Mouse (Mus musculus): ENCODE data around the gene Irf7. TPM values are rescaled to one million over a fixed set of nuclear protein-coding genes. Genes with fewer than 3 reads are reported as not detected.

Irf7 gene
- polyA plus RNA-seq, 1 experiment from 2014 or later: 12.8 TPM

DNA sequence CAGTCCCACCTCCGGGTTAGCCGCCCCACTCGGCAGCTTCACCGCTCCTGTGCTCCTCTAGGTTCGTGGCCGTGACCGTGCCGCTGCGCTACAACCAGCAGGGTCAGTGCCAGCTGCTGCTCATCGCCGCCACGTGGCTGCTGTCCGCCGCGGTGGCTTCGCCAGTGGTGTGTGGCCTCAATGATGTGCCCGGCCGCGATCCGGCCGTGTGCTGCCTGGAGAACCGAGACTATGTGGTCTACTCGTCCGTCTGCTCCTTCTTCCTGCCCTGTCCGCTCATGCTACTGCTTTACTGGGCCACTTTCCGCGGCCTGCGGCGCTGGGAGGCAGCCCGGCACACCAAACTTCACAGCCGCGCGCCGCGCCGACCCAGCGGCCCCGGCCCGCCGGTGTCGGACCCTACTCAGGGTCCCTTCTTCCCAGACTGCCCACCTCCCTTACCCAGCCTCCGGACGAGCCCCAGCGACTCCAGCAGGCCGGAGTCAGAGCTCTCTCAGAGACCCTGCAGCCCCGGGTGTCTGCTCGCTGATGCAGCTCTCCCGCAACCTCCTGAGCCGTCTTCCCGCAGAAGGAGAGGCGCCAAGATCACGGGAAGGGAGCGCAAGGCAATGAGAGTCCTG, 27.7 kb upstream of the Irf7 start:
- H3K36me3 ChIP-seq (replicated peaks): peaks cover 3% of the 10 kb centered on the region; the same call in 1 of the 2 replicates
- H3K4me2 ChIP-seq: peak overlapping the region; percentile 50
- H3K9ac ChIP-seq: no peak overlapping the region
- no peak for ATAC-seq (ENCODE audit: insufficient read depth)
- peaks cover 29% of the 10 kb centered on the region for H3K4me1 ChIP-seq (replicated peaks)
- WGBS (ENCODE audit: insufficient replicate concordance): under 1% methylated on average over 53 of the region's 53 CpGs
- peaks cover 74% of the 10 kb centered on the region for H3K27me3 ChIP-seq
- H3K9me3 ChIP-seq (replicated peaks): no peaks in the 10 kb centered on the region
- H3K4me3 ChIP-seq (replicated peaks): peak overlapping the region; percentile 29
- no peak overlapping the region for H3K27ac ChIP-seq (replicated peaks)

DNA sequence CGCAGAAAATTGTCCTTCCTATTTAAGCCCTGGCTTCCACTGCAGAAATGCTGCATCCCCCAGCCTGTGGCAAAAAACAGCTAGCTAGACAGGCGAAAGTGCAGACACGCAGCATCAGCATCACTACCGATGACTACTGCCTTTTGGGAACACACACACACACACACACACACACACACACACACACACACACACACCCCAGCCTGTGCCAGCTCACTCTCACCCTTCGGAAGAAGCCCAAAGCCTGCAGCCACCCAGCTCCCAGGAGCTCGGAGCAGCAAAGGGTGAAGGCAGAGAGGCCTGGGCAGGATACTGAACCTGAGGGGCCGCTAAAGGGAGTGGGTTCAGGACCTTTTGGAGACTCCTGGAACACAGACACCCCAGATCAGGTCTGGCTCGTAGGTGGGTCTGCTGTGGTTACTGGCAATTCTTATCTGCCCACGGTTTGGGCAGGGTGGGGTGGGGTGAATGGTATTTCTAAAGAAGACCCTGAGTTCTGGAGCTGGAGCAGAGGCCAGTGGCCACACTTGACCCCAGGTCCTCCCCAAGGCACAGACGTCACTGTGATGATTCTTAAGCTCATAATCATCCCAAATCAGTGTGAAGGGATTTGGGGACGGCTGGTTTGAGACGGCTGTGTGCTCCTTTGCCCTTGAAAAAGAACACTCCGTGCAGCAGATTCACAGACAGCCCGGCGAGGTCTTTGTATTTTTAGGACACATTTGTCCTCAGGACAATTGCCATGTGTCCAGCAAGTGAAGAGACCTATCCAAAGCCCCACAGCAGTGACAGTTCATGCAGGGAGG, 26.5 kb upstream of the Irf7 start:
- Histone ChIP-seq H3K4me2 (no peak overlapping the region), H3K36me3 (replicated peaks) (0 out of 2 replicates have a peak, but pooled peaks cover 3% of the 10 kb centered on the region), H3K9me3 (replicated peaks) (no peaks in the 10 kb centered on the region), H3K27me3 (peaks cover 86% of the 10 kb centered on the region), H3K4me1 (replicated peaks) (peaks cover 22% of the 10 kb centered on the region), H3K9ac (no peak overlapping the region), H3K27ac (replicated peaks) (no peak overlapping the region), H3K4me3 (replicated peaks) (no peak overlapping the region)
- WGBS (ENCODE audit: insufficient replicate concordance): 29% methylated on average over 15 of the region's 15 CpGs
- no peak for ATAC-seq (ENCODE audit: insufficient read depth)

DNA sequence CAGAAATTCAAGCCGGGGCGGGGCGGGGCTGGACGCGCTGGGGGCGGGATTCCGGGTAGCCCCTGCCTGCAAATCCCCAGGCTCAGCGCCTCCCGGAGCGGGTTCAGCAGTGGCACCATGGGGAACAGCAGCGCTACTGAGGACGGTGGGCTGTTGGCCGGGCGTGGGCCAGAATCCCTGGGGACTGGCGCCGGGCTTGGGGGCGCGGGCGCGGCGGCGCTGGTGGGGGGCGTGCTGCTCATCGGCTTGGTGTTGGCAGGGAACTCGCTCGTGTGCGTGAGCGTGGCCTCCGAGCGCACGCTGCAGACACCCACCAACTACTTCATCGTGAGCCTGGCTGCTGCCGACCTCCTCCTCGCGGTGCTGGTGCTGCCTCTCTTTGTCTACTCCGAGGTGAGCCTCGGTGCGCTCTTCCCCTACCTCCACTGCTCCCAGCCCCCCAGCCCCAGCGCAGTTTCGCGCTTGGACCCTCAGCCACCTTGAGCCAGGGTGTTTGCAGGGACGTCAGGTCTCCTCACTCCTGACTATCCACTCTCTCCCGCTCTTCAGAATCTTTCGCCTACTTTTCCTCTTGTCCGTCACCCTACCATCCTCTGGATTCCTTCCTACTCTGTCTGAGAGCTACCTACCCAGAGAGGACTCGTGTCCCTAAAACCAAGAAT, 25.8 kb upstream of the Irf7 start, which contains the start of gene Drd4:
Gene Drd4, plus strand, starts transcription at position 86 of the 662 bp plus-strand sequence.
- no peak within 1 kb of the TSS for H3K9ac ChIP-seq
- peak within 1 kb of the TSS; percentile 55 for H3K4me2 ChIP-seq
- 0 out of 2 replicates have a peak, but pooled peaks cover under 1% of the 10 kb centered on the region for H3K36me3 ChIP-seq (replicated peaks)
- ATAC-seq (ENCODE audit: insufficient read depth): no peak
- H3K27me3 ChIP-seq: peaks cover 89% of the 10 kb centered on the region
- peak within 1 kb of the TSS; percentile 32 for H3K4me3 ChIP-seq (replicated peaks)
- WGBS (ENCODE audit: insufficient replicate concordance): 3% methylated on average over 46 of the region's 46 CpGs
- H3K4me1 ChIP-seq (replicated peaks): peaks cover 16% of the 10 kb centered on the region
- H3K9me3 ChIP-seq (replicated peaks): no peaks in the 10 kb centered on the region
- H3K27ac ChIP-seq (replicated peaks): no peak within 1 kb of the TSS

DNA sequence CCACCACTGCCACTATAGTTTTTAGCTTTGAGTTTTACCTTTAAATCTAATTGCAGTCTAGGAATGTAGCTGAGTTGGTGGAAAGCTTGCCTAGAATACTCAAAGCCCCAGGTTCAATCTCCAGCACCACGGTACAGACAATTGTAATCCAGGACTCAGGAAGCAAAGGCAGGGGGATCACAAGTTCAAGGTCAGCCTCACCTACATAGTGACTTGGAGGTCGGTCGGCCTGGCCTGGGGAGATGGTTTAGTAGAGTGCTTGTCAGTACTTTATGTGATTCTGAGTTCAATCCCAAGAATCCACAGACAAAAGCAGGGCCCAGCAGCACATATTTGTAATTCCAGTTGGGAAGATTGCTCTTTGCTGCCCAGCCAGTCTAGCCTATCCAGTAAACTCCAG, 21.8 kb upstream of the Irf7 start:
- H3K4me2 ChIP-seq: no peak overlapping the region
- ATAC-seq (ENCODE audit: insufficient read depth): no peak
- H3K27me3 ChIP-seq: peaks cover 69% of the 10 kb centered on the region
- H3K9ac ChIP-seq: no peak overlapping the region
- H3K4me1 ChIP-seq (replicated peaks): peaks cover 5% of the 10 kb centered on the region
- H3K4me3 ChIP-seq (replicated peaks): no peak overlapping the region
- no peak overlapping the region for H3K27ac ChIP-seq (replicated peaks)
- H3K9me3 ChIP-seq (replicated peaks): no peaks in the 10 kb centered on the region
- no peaks in the 10 kb centered on the region for H3K36me3 ChIP-seq (replicated peaks)
- 56% methylated on average over 3 of the region's 3 CpGs for WGBS (ENCODE audit: insufficient replicate concordance)

DNA sequence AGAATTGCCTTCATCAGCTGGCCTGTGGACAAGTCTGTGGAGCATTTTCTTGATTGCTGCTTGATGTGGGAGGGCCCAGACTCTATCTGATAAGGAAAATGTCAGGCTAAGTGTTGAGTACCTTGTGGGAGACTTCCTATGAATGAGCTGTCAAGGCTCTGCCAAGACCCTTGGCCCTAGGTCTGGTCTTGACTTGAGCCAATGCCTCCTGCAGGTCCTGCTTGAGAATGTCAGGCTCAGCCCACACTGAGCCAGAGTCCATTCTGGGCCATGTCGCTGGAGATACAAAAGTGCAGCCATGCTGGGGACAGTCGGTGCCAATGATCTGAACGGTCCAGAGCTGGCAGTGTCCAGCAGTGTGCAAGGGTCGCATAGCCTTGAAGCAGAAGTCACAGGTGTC, 16.5 kb upstream of the Irf7 start:
- Histone ChIP-seq H3K9ac (no peak overlapping the region), H3K27me3 (peaks cover 53% of the 10 kb centered on the region), H3K27ac (replicated peaks) (no peak overlapping the region), H3K4me1 (replicated peaks) (peaks cover 6% of the 10 kb centered on the region), H3K4me2 (no peak overlapping the region), H3K4me3 (replicated peaks) (no peak overlapping the region), H3K9me3 (replicated peaks) (no peaks in the 10 kb centered on the region), H3K36me3 (replicated peaks) (no peaks in the 10 kb centered on the region)
- WGBS (ENCODE audit: insufficient replicate concordance): 57% methylated on average over 4 of the region's 4 CpGs
- no peak for ATAC-seq (ENCODE audit: insufficient read depth)

DNA sequence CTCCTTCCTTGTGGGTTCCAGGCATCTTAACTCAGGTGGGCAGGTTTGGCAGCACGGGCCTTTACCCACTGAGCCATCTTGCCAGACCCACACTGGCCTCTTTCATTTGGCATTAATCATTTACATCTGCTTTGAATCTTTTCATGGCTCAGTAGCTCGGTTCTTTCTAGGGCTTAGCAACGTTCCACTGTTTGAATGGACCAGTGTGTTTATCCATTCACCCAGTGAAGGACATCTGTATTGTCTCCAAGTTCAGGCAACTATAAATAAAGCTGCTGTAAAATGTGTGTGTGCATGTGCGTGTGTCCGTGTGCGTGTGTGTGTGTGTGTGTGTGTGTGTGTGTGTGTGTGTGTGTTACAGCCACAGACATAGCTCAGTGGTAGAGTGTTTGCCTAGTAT, 15.2 kb upstream of the Irf7 start:
- Histone ChIP-seq H3K4me1 (replicated peaks) (peaks cover 6% of the 10 kb centered on the region), H3K27me3 (peaks cover 61% of the 10 kb centered on the region), H3K4me2 (no peak overlapping the region), H3K27ac (replicated peaks) (no peak overlapping the region), H3K9me3 (replicated peaks) (no peaks in the 10 kb centered on the region), H3K4me3 (replicated peaks) (no peak overlapping the region), H3K9ac (no peak overlapping the region), H3K36me3 (replicated peaks) (no peaks in the 10 kb centered on the region)
- 72% methylated on average over 6 of the region's 6 CpGs for WGBS (ENCODE audit: insufficient replicate concordance)
- no peak for ATAC-seq (ENCODE audit: insufficient read depth)

DNA sequence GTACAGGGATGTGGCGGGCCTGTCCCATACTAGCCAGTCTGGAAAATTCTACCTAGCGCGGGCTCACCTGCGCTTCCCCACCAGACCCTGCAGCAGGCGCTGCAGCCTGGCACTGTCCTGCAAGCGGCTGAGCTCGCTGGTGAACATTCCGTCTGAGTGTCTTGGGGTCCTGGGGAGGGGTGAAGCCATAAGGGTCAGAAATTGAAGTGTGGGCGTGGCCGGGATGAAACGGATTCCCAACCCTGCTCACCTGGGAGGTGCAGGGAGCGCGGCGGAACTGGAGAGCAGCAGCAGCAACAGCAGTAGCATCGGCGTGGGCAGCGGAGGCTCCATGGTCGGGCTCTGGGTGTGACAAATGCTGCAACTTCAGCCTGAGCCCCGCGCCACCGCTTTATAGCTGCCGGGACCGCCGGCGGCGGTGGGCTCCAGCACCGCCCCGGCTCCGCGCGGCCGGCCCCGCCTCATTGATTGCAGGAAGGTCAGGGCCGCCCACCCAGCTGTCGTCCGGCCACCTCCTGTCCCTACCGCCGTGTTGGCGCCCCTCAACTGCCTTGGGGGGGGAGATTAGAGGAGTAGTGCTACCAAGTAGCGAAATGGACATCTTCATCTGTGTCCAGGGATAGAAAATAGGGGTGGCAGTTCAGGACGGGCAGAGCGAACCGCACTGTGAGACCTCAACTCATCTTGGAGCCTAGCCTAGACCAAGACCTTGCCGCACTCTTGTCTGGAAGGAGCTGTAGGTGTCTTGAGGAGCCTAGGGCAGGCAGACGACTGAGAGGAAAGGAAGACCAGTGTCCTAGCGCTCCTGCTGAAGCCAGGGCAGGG, 12.7 kb upstream of the Irf7 start, which contains the start of gene Sct:
Gene Sct, minus strand, starts transcription at position 368 of the 825 bp plus-strand sequence.
- H3K4me2 ChIP-seq: peak within 1 kb of the TSS; percentile 64
- peaks cover 68% of the 10 kb centered on the region for H3K27me3 ChIP-seq
- H3K9ac ChIP-seq: no peak within 1 kb of the TSS
- peak within 1 kb of the TSS; percentile 38 for H3K4me3 ChIP-seq (replicated peaks)
- no peak within 1 kb of the TSS for H3K27ac ChIP-seq (replicated peaks)
- H3K4me1 ChIP-seq (replicated peaks): peaks cover 6% of the 10 kb centered on the region
- H3K9me3 ChIP-seq (replicated peaks): no peaks in the 10 kb centered on the region
- H3K36me3 ChIP-seq (replicated peaks): no peaks in the 10 kb centered on the region
- ATAC-seq (ENCODE audit: insufficient read depth): peak; percentile 20; the same call in 1 of the 2 replicates
- 6% methylated on average over 46 of the region's 46 CpGs for whole genome bisulfite sequencing (ENCODE audit: insufficient replicate concordance)

DNA sequence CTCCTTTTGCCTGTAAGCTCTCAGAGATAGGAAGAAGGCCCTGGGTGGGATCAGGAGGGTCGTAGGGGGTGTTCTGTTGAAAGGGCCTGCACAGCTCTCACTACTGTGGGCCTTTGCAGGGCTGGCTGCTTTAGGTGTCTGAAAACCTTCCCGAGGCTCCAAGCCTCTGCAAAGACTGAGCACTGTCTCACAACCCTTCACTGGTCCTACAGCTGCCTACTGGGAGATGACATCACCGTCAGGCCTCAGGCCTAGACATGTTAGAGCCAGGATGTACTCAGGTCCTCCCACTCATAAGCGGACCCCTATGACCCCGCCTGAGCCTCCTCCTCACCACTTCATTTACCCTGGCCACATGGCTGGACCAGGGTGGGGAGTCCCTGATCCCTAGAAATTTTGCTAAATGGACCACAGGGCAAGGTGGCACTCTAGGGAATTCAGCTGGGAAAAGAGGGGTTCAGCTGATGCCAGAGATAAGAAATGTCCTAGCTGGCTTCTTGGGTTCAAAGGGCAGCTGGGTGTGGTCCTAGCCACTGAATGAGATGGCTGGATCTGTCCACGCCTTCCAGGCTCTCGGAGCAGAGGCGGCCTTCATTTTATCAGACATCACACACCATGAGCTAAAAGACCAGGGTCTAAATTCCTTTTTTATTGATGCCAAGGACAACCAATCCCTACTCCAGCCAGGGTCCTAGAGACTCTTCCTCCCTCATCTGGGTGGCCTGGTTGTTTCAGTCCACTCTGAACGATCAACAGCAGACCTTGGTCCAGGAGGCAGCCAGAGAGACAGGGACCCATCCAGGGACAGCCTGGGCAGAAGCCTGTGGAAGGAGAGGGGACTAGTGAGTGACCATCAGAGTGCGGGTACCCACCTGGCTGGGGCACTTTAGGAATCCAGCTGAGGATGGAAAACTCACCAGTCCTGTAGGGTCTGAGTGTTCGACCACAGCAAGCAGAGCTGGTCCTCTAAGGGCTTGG, 11.7 kb upstream of the Irf7 start:
- H3K36me3 ChIP-seq (replicated peaks): no peaks in the 10 kb centered on the region
- peaks cover 71% of the 10 kb centered on the region for H3K27me3 ChIP-seq
- no peak overlapping the region for H3K9ac ChIP-seq
- 62% methylated on average over 11 of the region's 11 CpGs for WGBS (ENCODE audit: insufficient replicate concordance)
- H3K4me3 ChIP-seq (replicated peaks): no peak overlapping the region
- H3K27ac ChIP-seq (replicated peaks): no peak overlapping the region
- no peak for ATAC-seq (ENCODE audit: insufficient read depth)
- H3K4me1 ChIP-seq (replicated peaks): peaks cover 6% of the 10 kb centered on the region
- H3K4me2 ChIP-seq: no peak overlapping the region
- H3K9me3 ChIP-seq (replicated peaks): no peaks in the 10 kb centered on the region

DNA sequence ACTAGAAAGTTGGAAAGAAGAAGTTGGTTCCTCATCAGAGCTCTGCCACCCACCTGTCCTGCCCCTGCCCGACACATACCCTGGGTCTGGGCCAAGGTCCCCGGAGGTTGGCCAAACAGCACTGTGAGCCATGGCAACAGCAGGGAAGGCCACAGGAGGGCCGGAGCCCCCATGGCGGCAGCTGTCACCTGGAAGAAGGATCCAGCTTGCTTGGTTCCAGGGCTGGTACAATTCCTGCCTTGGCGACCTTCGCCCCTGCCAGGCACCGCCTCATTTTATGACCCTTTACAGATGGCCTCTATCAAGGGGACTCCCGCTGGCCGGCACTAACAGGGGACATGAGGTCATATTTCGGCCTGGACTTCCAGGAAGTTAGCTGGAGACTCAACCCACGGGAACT, 10.3 kb upstream of the Irf7 start, which contains the start of gene Cdhr5:
Gene Cdhr5, minus strand, starts transcription at position 241 of the 400 bp plus-strand sequence.
- ATAC-seq (ENCODE audit: insufficient read depth): no peak
- H3K4me3 ChIP-seq (replicated peaks): no peak within 1 kb of the TSS

DNA sequence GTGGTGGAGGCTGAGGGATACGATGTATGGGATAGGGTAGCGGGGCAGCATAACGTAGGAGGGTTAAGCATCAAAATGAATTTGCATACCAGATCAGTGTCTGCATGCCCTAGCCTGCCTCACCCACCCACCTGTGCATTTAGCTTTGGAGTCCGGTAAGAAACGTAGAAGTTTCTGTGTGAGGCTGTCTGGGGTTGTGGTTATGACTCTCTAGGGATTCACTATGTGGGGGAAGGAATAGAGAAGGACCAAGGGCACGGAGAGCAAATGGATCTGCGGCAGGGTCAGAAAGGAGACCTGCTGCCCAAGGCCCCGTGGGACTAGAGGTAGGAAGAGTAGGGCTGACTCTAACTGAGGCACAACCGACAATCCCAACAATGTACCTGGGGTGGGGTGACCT, 9.1 kb upstream of the Irf7 start:
- no peaks in the 10 kb centered on the region for H3K9me3 ChIP-seq (replicated peaks)
- H3K27ac ChIP-seq (replicated peaks): no peak overlapping the region
- H3K4me1 ChIP-seq (replicated peaks): peaks cover 6% of the 10 kb centered on the region
- no peak overlapping the region for H3K9ac ChIP-seq
- no peaks in the 10 kb centered on the region for H3K36me3 ChIP-seq (replicated peaks)
- peaks cover 75% of the 10 kb centered on the region for H3K27me3 ChIP-seq
- WGBS (ENCODE audit: insufficient replicate concordance): 75% methylated on average over 9 of the region's 9 CpGs
- H3K4me2 ChIP-seq: no peak overlapping the region
- no peak for ATAC-seq (ENCODE audit: insufficient read depth)
- H3K4me3 ChIP-seq (replicated peaks): no peak overlapping the region

More for the DNA sequence above, 10.3 kb upstream of the Irf7 start, which contains the start of gene Cdhr5:
- Histone ChIP-seq H3K9ac (no peak within 1 kb of the TSS), H3K9me3 (replicated peaks) (no peaks in the 10 kb centered on the region), H3K4me2 (no peak within 1 kb of the TSS), H3K27me3 (peaks cover 85% of the 10 kb centered on the region), H3K27ac (replicated peaks) (no peak within 1 kb of the TSS), H3K4me1 (replicated peaks) (peaks cover 6% of the 10 kb centered on the region), H3K36me3 (replicated peaks) (no peaks in the 10 kb centered on the region)
- 66% methylated on average over 11 of the region's 11 CpGs for WGBS (ENCODE audit: insufficient replicate concordance)

All from liver, embryonic 15.5 days (tissue).